In genomic region chr13:38526116-38526515, GRCm38 (mm10) we compare ENCODE assay signal across 8 mouse cellular contexts. TPM values are rescaled to one million over a fixed set of nuclear protein-coding genes. Genes with fewer than 3 reads are reported as not detected.
A peak's percentile ranks its signal among the peaks of the same experiment; 100 is the strongest.
DNase-seq lines count a peak whose midpoint lies in the region; ATAC-seq and TF ChIP-seq lines count a peak whose summit lies in the region.

No protein-coding gene starts in this region.

- H3K4me2 ChIP-seq in heart, embryonic 16.5 days (ENCODE audit: low read depth, low read length), result peak overlapping the region; percentile 79
- H3K4me2 ChIP-seq in embryonic facial prominence, embryonic 14.5 days (ENCODE audit: low read depth, low read length), result peak overlapping the region; percentile 61
- H3K4me2 ChIP-seq in liver, embryonic 16.5 days (ENCODE audit: low read depth, low read length), result peak overlapping the region; percentile 99

- H3K27ac ChIP-seq in heart, embryonic 16.5 days (ENCODE audit: low read length), result no peak overlapping the region
- H3K27ac ChIP-seq in embryonic facial prominence, embryonic 14.5 days (replicated peaks; ENCODE audit: low read depth, low read length), result no peak overlapping the region
- H3K27ac ChIP-seq in kidney, adult 2 months (ENCODE audit: insufficient read depth, low read depth, low read length), result no peak overlapping the region
- H3K27ac ChIP-seq in liver, embryonic 16.5 days (ENCODE audit: low read length), result peak overlapping the region; percentile 43

- no peaks in the 10 kb centered on the region for H3K27me3 ChIP-seq in heart, embryonic 16.5 days (ENCODE audit: control insufficient read depth, insufficient read depth, low read length)
- no peaks in the 10 kb centered on the region for H3K27me3 ChIP-seq in embryonic facial prominence, embryonic 14.5 days (replicated peaks; ENCODE audit: control insufficient read depth, insufficient read depth, low read length)
- H3K27me3 ChIP-seq in kidney, adult 2 months (replicated peaks; ENCODE audit: control insufficient read depth, insufficient read depth, low read length), result no peaks in the 10 kb centered on the region
- H3K27me3 ChIP-seq in liver, embryonic 16.5 days (ENCODE audit: control insufficient read depth, insufficient read depth, low read depth, low read length), result no peaks in the 10 kb centered on the region; the same call in 1 of the 2 replicates

- peak overlapping the region; percentile 11; the same call in 1 of the 2 replicates for H3K9ac ChIP-seq in heart, embryonic 16.5 days (ENCODE audit: low read length)
- peak overlapping the region; percentile 90; the same call in 1 of the 2 replicates for H3K9ac ChIP-seq in embryonic facial prominence, embryonic 14.5 days (ENCODE audit: low read depth, low read length)
- no peak overlapping the region for H3K9ac ChIP-seq in liver, embryonic 16.5 days (ENCODE audit: low read depth, low read length)

- no peak for ATAC-seq in heart, embryonic 16.5 days (replicated peaks; ENCODE audit: extremely low read depth, insufficient read depth, low FRiP score)
- ATAC-seq in embryonic facial prominence, embryonic 14.5 days (ENCODE audit: low read depth), result no peak
- ATAC-seq in liver, embryonic 16.5 days (ENCODE audit: low read depth), result peak; percentile 45

- H3K4me1 ChIP-seq in heart, embryonic 16.5 days (ENCODE audit: control insufficient read depth, insufficient read depth, low read length), result peaks cover 28% of the 10 kb centered on the region
- peaks cover 27% of the 10 kb centered on the region for H3K4me1 ChIP-seq in embryonic facial prominence, embryonic 14.5 days (ENCODE audit: control insufficient read depth, insufficient read depth, low read length)
- H3K4me1 ChIP-seq in kidney, adult 2 months (ENCODE audit: control insufficient read depth, insufficient read depth, low read length), result peaks cover 12% of the 10 kb centered on the region
- peaks cover 29% of the 10 kb centered on the region for H3K4me1 ChIP-seq in liver, embryonic 16.5 days (ENCODE audit: control insufficient read depth, low read depth, low read length)

- no peak for DNase-seq in heart, postnatal 4 days
- no peak for DNase-seq in embryonic facial prominence, embryonic 14.5 days (ENCODE audit: low spot score)
- peak; percentile 55 for DNase-seq in kidney, adult 2 months
- DNase-seq in cerebellum, adult 11 months, result no peak
- DNase-seq in layer of hippocampus, adult 11-12 months (ENCODE audit: low spot score), result no peak
- no peak for DNase-seq in spleen, postnatal 14 days (ENCODE audit: low spot score in 2 of 2)

- no peak for TF ChIP-seq POLR2A in kidney, adult 2 months (IDR thresholded peaks at IDR 0.05; ENCODE audit: low read depth, low read length)

- peak overlapping the region; percentile 79 for H3K4me3 ChIP-seq in heart, embryonic 16.5 days (ENCODE audit: low read length)
- H3K4me3 ChIP-seq in embryonic facial prominence, embryonic 14.5 days (ENCODE audit: low read depth, low read length), result peak overlapping the region; percentile 99
- H3K4me3 ChIP-seq in kidney, adult 2 months (ENCODE audit: insufficient read depth, low read depth, low read length), result no peak overlapping the region
- no peak overlapping the region; the same call in 1 of the 2 replicates for H3K4me3 ChIP-seq in liver, embryonic 16.5 days (ENCODE audit: low read depth, low read length)

- H3K9me3 ChIP-seq in heart, embryonic 16.5 days (replicated peaks; ENCODE audit: control insufficient read depth, low read length), result no peaks in the 10 kb centered on the region
- H3K9me3 ChIP-seq in embryonic facial prominence, embryonic 14.5 days (ENCODE audit: control insufficient read depth, low read length), result no peaks in the 10 kb centered on the region
- H3K9me3 ChIP-seq in liver, embryonic 16.5 days (replicated peaks; ENCODE audit: control insufficient read depth, low read length), result no peaks in the 10 kb centered on the region

- H3K36me3 ChIP-seq in heart, embryonic 16.5 days (ENCODE audit: control insufficient read depth, insufficient read depth), result peaks cover 10% of the 10 kb centered on the region; the same call in 1 of the 2 replicates
- H3K36me3 ChIP-seq in embryonic facial prominence, embryonic 14.5 days (ENCODE audit: control insufficient read depth, insufficient read depth, low read length), result peaks cover 33% of the 10 kb centered on the region
- H3K36me3 ChIP-seq in kidney, adult 2 months (ENCODE audit: control insufficient read depth, insufficient read depth, low read length), result no peaks in the 10 kb centered on the region
- H3K36me3 ChIP-seq in liver, embryonic 16.5 days (ENCODE audit: control insufficient read depth, insufficient read depth), result no peaks in the 10 kb centered on the region; the same call in 1 of the 2 replicates

- TF ChIP-seq CTCF in kidney, adult 2 months (conservative IDR thresholded peaks at IDR 0.05; ENCODE audit: insufficient read depth, insufficient read length, low read depth, low read length), result no peak

- WGBS in heart, embryonic 16.5 days, result 55% methylated on average over 2 of the region's 2 CpGs
- WGBS in embryonic facial prominence, embryonic 14.5 days, result 74% methylated on average over 2 of the region's 2 CpGs
- 35% methylated on average over 2 of the region's 2 CpGs for WGBS in kidney, adult 2 months
- WGBS in liver, embryonic 16.5 days (ENCODE audit: insufficient replicate concordance), result 64% methylated on average over 2 of the region's 2 CpGs

RNA-seq across cellular contexts. Expression of gene Txndc5, which starts 2.5 kb away (rescaled TPM):
- 164 TPM in 2 replicates for polyA plus RNA-seq in heart, embryonic 16.5 days (2015; fragmentation: Nextera tagmentation; extraction: Ambion mirVana)
- total RNA-seq in heart, postnatal 4 days (2021), result 10 to 100 TPM; 91.8 to 99.1 TPM
- 336 and 353 TPM in 2 replicates for polyA plus RNA-seq in embryonic facial prominence, embryonic 14.5 days (2014; fragmentation: Nextera tagmentation; extraction: Ambion mirVana)
- 91.3 and 109 TPM in 2 replicates for polyA plus RNA-seq in kidney, adult 2 months (2012; rRNA removed)
- polyA plus RNA-seq in liver, embryonic 16.5 days (2015; fragmentation: Nextera tagmentation; extraction: Ambion mirVana), result 77.9 and 87.3 TPM in 2 replicates

Comparison
In these comparisons a context has a peak if more than half of its experiments do, and no peak if none do; other contexts are left out.
1. H3K4me3 ChIP-seq: peak in heart, embryonic 16.5 days (single experiment) and embryonic facial prominence, embryonic 14.5 days (single experiment); none in kidney, adult 2 months (single experiment) and liver, embryonic 16.5 days (single experiment).
2. Peak in every context shown above with its lines, with median percentiles within 50 percentile points of each other: H3K4me2 ChIP-seq.